Mouse (Mus musculus): Measurements from ENCODE around the gene Hist1h1d.
"Not testable (repeated sequence)": the region's sequence is repeated elsewhere in the genome, so short reads cannot be mapped to it uniquely, and the experiment has no call there.

Gene Hist1h1d

DNA sequence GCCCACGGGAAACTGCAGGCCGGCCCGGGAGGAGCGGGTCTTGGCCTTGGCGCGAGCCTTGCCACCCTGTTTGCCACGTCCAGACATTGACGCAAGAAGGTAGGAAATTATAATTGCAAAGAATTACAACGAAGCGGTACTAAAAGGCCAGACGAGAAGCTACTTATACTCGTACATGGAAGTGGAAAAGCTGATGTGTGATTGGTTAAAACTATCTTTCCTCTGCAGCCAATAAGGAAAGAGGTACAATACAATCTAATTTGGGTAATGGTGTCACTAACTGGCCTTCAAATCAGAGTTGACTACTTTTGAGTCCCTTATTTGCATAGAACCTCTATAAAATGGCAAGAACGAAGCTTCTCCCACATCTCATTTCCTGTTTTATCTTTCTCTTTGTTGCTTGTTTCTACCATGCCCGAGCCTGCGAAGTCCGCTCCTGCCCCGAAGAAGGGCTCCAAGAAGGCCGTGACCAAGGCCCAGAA, 18.0 kb downstream of the Hist1h1d start, which contains the start of the genes Hist1h2ae and Hist1h2bg:
Hist1h2ae (minus strand) TSS at position 199 of the 482 bp plus-strand sequence.
Hist1h2bg (plus strand) TSS at position 375 of the 482 bp plus-strand sequence.
- peak; percentile 95 for DNase-seq (ENCODE audit: low read depth, low spot score)
- H3K27me3 ChIP-seq (ENCODE audit: control insufficient read depth, insufficient read depth, low read length, poor library complexity, severe bottlenecking), result no peaks in the 10 kb centered on the region

DNA sequence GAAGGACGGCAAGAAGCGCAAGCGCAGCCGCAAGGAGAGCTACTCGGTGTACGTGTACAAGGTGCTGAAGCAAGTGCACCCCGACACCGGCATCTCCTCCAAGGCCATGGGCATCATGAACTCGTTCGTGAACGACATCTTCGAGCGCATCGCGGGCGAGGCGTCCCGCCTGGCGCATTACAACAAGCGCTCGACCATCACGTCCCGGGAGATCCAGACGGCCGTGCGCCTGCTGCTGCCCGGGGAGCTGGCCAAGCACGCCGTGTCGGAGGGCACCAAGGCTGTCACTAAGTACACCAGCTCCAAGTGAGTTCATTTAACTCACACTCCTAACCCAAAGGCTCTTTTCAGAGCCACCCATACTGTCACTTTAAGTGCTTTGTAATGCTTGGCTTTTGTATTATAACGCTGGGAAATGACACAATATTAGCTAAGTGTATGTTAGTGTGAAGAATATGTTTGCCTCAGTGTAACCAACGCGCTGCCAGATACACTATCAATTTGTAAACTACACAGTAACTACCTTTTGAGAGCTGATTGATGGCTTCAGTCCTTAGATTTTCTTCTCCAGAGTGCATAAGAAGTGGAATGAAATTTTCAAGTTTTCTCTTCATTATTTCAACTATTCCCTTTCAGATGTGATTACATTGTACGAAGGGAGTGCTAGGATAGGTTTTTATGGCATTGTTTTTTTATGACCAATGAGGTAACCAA, 18.6 kb downstream of the Hist1h1d start:
- not testable (repeated sequence) for H3K27me3 ChIP-seq (ENCODE audit: control insufficient read depth, insufficient read depth, low read length, poor library complexity, severe bottlenecking); H3K36me3 ChIP-seq (ENCODE audit: control insufficient read depth, insufficient read depth, low read length, poor library complexity, severe bottlenecking)
- DNase-seq (ENCODE audit: low read depth, low spot score), result peak; percentile 38

More for the DNA sequence above, 18.0 kb downstream of the Hist1h1d start, which contains the start of the genes Hist1h2ae and Hist1h2bg:
- no peaks in the 10 kb centered on the region for H3K36me3 ChIP-seq (ENCODE audit: control insufficient read depth, insufficient read depth, low read length, poor library complexity, severe bottlenecking)

DNA sequence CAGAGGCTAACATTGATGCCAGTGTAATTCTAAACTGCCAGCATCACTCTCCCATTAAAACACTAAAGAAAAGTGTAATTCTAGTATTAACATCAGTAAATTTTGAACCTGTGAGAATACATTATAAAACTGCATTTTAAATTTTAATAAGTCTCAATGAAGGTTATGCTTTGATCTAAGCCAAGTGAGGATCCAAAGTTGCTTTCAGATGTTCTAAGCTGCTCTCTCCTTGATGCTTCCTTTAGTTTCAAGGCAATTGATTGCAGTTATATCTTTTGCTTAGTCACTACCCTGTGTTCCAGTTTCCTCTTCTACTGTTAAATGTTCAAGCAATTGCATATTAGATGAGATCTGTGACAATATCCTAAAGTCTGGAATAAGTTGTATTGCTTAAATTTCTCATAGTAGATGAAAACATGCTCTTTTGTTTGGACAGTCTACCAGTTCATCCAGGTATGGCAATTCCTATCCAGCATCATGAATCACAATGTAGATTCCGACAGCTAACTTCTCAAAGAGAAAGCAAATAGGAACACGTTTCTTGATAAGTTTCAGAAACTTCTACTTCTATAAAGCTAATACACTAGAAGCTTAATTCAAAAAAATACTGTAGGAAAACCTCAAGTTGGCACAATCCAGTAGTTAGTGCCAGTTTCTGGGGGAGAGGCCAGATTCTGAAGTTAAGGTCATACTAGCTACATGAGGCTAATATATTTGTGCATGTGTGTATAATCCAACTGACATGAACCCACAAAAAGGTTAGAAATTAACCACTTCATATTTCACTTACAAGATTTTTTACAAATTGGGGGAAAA, 19.4 kb downstream of the Hist1h1d start:
- peak; percentile 13 for DNase-seq (ENCODE audit: low read depth, low spot score)

DNA sequence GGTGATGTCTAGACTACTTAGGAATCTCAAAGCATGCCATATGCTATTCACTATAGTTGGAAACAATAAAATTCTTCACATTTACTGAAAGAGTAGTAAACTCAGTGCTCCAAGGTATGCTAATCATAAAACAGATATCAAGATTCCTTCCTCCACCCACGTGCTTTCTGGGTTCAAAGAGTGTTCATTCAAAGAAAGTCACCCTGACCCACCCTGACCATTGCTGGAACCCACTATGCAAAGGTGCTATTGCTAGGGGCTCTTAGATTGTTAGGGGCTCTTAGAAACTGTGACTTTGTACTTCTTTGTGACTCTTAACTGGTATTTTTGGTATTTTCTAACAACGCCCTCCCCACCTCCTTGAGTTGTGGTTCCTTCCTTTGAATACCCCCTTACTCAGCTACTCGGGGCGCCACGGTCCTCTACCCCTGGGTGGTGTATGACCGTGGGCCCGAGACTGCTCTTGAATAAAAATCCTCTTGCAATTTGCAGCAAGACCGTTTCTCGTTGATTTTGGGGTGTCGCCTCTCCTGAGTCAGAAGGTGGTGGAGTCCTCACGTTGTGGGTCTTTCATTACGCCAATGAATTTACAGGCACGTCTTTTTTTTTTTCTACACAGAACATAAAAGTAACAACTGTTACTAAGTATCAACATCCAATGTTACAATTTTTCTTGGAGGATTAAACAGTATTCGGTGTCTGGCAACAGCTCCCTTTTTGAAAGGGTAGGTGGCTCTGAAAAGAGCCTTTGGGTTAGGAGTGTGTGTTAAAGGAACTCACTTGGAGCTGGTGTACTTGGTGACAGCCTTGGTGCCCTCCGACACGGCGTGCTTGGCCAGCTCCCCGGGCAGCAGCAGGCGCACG, 20.2 kb downstream of the Hist1h1d start:
- H3K27me3 ChIP-seq (ENCODE audit: control insufficient read depth, insufficient read depth, low read length, poor library complexity, severe bottlenecking); H3K36me3 ChIP-seq (ENCODE audit: control insufficient read depth, insufficient read depth, low read length, poor library complexity, severe bottlenecking): not testable (repeated sequence)
- peak; percentile 30 for DNase-seq (ENCODE audit: low read depth, low spot score)

More for the DNA sequence above, 19.4 kb downstream of the Hist1h1d start:
- no peaks in the 10 kb centered on the region for H3K27me3 ChIP-seq (ENCODE audit: control insufficient read depth, insufficient read depth, low read length, poor library complexity, severe bottlenecking)
- no peaks in the 10 kb centered on the region for H3K36me3 ChIP-seq (ENCODE audit: control insufficient read depth, insufficient read depth, low read length, poor library complexity, severe bottlenecking)

DNA sequence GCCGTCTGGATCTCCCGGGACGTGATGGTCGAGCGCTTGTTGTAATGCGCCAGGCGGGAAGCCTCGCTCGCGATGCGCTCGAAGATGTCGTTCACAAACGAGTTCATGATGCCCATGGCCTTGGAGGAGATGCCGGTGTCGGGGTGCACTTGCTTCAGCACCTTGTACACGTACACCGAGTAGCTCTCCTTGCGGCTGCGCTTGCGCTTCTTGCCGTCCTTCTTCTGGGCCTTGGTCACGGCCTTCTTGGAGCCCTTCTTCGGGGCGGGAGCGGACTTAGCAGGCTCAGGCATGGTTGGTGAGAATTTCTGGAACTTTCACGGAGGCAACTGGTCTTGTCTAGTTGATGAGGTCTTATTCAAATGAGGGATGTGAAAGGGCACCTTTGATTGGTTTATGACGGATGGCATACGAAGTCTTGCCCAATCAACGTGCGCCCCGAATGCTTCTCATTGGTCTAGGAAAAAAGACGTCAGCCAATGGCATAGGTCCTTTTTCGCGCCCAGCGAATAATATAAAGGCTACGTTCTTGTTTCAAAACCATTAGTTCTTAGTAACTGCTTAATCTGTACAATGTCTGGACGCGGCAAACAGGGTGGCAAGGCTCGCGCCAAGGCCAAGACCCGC, 20.9 kb downstream of the Hist1h1d start, which contains the start of the genes Hist1h2bf and Hist1h2ad:
Hist1h2bf (minus strand) TSS at position 299 of the 627 bp plus-strand sequence.
Hist1h2ad (plus strand) TSS at position 484 of the 627 bp plus-strand sequence.
- DNase-seq (ENCODE audit: low read depth, low spot score), result peak; percentile 98
- not testable (repeated sequence) for H3K27me3 ChIP-seq (ENCODE audit: control insufficient read depth, insufficient read depth, low read length, poor library complexity, severe bottlenecking); H3K36me3 ChIP-seq (ENCODE audit: control insufficient read depth, insufficient read depth, low read length, poor library complexity, severe bottlenecking)

DNA sequence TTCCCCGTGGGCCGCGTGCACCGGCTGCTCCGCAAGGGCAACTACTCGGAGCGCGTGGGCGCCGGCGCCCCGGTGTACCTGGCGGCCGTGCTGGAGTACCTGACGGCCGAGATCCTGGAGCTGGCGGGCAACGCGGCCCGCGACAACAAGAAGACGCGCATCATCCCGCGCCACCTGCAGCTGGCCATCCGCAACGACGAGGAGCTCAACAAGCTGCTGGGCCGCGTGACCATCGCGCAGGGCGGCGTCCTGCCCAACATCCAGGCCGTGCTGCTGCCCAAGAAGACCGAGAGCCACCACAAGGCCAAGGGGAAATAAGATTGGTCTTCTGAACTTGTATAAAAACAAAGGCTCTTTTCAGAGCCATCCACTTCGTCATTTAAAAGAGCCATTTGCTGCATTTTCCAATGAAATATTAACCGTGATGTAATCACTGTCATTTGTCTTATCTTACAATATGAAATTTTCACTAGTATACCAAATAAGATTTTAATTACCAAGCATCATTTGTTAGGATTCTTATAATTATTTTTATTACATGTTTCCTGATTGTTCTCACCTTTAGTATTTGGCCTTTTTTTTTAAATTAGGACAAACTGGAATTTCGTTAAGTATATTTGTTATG, 21.6 kb downstream of the Hist1h1d start:
- not testable (repeated sequence) for H3K36me3 ChIP-seq (ENCODE audit: control insufficient read depth, insufficient read depth, low read length, poor library complexity, severe bottlenecking); H3K27me3 ChIP-seq (ENCODE audit: control insufficient read depth, insufficient read depth, low read length, poor library complexity, severe bottlenecking)
- DNase-seq (ENCODE audit: low read depth, low spot score), result peak; percentile 50

DNA sequence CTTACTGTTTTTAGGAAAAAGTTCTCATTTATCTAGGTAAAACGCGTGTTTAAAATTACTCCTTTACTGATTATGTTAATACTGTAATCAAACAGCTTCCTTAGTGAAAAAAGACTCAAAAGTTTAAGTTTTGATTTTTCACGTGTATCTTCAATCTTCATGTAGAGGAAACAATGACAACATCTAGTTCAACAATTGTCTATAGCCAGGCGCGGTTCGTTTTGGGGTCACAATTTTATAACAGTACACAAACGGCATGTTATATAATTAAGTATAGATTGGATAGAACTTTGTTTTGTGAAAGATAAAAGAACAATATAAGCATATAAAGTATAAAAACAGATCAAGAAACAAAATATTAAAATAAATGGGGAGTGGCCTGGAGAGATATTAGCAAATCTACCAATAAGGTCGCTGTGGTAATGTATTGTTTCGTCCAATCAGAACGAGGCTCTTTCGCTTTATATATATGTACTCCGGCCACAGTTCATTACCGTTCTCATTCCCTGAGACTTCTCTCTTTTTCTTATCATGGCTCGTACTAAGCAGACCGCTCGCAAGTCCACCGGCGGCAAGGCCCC, 22.3 kb downstream of the Hist1h1d start, which contains the start of gene Hist1h3d:
Hist1h3d (plus strand) TSS at position 493 of the 581 bp plus-strand sequence.
- Histone ChIP-seq H3K27me3 (ENCODE audit: control insufficient read depth, insufficient read depth, low read length, poor library complexity, severe bottlenecking) (no peaks in the 10 kb centered on the region), H3K36me3 (ENCODE audit: control insufficient read depth, insufficient read depth, low read length, poor library complexity, severe bottlenecking) (no peaks in the 10 kb centered on the region)
- DNase-seq (ENCODE audit: low read depth, low spot score), result peak; percentile 92

DNA sequence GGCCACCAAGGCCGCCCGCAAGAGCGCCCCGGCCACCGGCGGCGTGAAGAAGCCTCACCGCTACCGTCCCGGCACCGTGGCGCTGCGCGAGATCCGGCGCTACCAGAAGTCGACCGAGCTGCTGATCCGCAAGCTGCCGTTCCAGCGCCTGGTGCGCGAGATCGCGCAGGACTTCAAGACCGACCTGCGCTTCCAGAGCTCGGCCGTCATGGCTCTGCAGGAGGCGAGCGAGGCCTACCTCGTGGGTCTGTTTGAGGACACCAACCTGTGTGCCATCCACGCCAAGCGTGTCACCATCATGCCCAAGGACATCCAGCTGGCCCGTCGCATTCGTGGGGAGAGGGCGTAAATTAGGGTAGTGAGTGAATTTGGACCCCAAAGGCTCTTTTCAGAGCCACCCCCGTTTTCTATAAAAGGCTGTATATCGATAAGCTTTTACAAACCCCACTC, 22.8 kb downstream of the Hist1h1d start:
- H3K36me3 ChIP-seq (ENCODE audit: control insufficient read depth, insufficient read depth, low read length, poor library complexity, severe bottlenecking); H3K27me3 ChIP-seq (ENCODE audit: control insufficient read depth, insufficient read depth, low read length, poor library complexity, severe bottlenecking): not testable (repeated sequence)
- DNase-seq (ENCODE audit: low read depth, low spot score), result peak; percentile 18

DNA sequence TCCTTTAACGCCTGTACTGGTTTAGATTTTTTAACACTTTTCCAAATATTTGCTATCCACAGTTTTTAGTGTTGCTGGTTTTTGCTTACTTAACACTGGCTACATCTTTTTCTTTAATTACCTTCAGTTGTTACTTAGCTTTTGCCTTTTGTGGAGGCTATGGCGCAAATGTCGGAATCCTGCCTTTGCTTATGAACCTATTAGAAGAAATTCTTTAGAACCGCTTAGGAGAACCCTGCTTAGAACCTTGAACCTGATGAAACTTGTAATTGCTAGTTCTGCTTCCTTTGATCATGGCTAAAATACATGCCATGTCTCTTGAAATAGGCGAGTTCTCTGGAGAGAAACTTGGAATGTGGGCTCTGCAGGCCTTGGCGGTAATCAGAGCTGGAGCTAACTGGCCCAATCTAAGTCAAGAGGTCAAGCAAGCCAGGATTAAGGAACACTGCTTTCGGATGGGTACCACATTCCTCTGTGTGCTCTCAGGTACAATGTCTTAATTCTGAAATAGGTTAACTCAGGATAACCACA, 23.4 kb downstream of the Hist1h1d start:
- H3K36me3 ChIP-seq (ENCODE audit: control insufficient read depth, insufficient read depth, low read length, poor library complexity, severe bottlenecking), result no peaks in the 10 kb centered on the region
- no peak for DNase-seq (ENCODE audit: low read depth, low spot score)

DNA sequence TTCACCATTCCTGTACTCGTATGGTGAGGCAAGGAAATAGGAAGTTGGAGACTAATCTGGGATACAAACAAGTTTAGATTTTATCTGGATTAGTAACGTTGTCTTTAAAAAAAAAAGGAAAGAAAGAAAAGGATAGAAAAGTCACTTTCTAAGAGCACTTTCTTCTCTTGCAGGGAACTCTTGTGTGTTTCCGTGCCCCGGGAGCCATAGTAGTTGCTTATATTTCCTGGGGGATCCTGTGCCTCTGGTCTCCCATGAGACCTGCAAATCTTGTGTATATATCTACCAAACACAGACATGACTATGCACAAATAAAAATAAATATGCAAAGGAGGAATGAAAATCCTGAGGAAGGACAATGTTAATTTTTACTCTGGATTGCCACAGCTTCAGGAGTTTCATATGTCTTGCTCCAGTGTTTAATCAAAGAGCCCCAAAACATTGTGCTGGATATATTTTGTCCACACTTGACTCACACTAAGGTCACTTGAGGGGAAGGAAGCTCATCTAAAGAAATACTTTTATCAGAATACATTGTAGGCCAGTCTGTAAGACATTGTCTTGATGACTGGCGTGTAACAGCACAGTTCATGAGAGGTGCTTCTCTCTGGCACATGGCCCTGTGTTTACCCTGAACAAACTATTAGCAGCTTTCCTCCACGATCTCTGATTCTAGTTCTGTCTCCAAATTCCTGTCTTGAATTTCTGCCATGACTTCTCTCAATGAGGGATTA, 24.0 kb downstream of the Hist1h1d start:
- H3K27me3 ChIP-seq (ENCODE audit: control insufficient read depth, insufficient read depth, low read length, poor library complexity, severe bottlenecking), result no peaks in the 10 kb centered on the region
- no peaks in the 10 kb centered on the region for H3K36me3 ChIP-seq (ENCODE audit: control insufficient read depth, insufficient read depth, low read length, poor library complexity, severe bottlenecking)
- DNase-seq (ENCODE audit: low read depth, low spot score), result no peak

More for the DNA sequence above, 23.4 kb downstream of the Hist1h1d start:
- H3K27me3 ChIP-seq (ENCODE audit: control insufficient read depth, insufficient read depth, low read length, poor library complexity, severe bottlenecking), result no peaks in the 10 kb centered on the region

DNA sequence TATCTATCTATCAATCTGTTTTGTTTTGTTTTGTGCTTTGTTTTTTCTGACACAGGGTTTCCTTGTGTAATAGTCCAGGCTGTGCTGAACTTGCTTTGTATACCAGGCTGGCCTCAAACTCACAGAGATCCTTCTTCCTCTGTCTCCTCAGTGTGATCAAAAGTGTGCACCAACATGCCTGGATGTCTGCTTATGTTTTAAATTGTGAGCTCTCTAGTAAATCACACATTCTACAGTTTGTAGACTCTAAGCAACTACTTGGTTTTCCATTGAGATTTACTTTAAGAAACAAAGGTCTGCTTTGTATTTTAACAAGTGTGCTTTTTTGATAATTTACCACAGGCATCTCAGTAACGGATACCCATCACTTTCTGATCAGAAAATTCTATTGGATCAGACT, 24.8 kb downstream of the Hist1h1d start:
- DNase-seq (ENCODE audit: low read depth, low spot score), result no peak
- no peaks in the 10 kb centered on the region for H3K36me3 ChIP-seq (ENCODE audit: control insufficient read depth, insufficient read depth, low read length, poor library complexity, severe bottlenecking)
- H3K27me3 ChIP-seq (ENCODE audit: control insufficient read depth, insufficient read depth, low read length, poor library complexity, severe bottlenecking), result no peaks in the 10 kb centered on the region

DNA sequence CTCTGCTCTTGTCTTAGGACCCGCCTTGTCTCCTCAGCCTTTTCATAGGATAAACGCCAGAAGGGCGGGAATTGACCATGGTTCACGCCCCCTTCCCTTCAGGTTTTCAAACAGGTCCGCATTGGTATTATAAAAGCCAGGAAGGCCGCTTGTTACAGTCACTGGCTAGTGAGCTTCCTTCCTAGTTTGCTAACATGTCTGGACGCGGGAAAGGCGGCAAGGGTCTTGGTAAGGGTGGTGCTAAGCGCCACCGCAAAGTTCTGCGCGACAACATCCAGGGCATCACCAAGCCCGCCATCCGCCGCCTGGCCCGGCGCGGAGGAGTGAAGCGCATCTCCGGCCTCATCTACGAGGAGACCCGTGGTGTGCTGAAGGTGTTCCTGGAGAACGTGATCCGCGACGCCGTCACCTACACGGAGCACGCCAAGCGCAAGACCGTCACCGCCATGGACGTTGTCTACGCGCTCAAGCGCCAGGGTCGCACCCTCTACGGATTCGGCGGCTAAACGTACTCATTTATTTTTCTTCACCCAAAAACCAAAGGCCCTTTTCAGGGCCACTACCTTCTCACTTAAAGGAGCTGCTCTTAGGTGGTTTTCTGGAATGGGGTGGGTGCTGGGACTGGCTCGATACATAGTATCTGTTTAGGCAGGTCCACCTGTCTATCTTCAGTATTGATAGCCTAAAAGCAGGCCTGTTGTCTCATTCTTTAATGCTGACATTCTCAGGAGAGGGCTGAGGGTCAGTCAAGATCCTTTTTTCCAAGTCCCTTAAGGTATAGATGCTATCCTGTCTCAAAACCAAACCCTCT, 28.6 kb downstream of the Hist1h1d start, which contains the start of gene Hist1h4d:
Hist1h4d (plus strand) TSS at position 191 of the 811 bp plus-strand sequence.
- no peaks in the 10 kb centered on the region for H3K27me3 ChIP-seq (ENCODE audit: control insufficient read depth, insufficient read depth, low read length, poor library complexity, severe bottlenecking)
- H3K36me3 ChIP-seq (ENCODE audit: control insufficient read depth, insufficient read depth, low read length, poor library complexity, severe bottlenecking), result no peaks in the 10 kb centered on the region
- peak; percentile 97 for DNase-seq (ENCODE audit: low read depth, low spot score)

Measured in splenic B cell, adult 2 months (primary cell).